Mouse (Mus musculus) stomach, postnatal 0 days (tissue): ENCODE data around the gene Nanos2. TPM values are rescaled to one million over a fixed set of nuclear protein-coding genes. Genes with fewer than 3 reads are reported as not detected.

ENCODE experiments used
- ATAC-seq: fragments of 200-750 bp; cut with Nextera tagmentation; 2 replicates; pipeline ENCODE4 v1.8.0; 2017; ENCODE audit not compliant: low FRiP score, low TSS enrichment
- DNase-seq: peaks from one replicate; pipeline ENCODE4 v3.0.0-alpha.2; 2016; ENCODE audit warnings: low spot score
- H3K27ac ChIP-seq: fragments of 300-500 bp; sonication (generic); replicated peaks from 2 replicates; pipeline ENCODE4 v1.5.1; 2014; ENCODE audit warnings: mild to moderate bottlenecking, control low read depth
- H3K27me3 ChIP-seq: fragments of 300-500 bp; sonication (generic); 2 replicates; pipeline ENCODE4 v1.6.1; 2014; ENCODE audit warnings: low read length; ENCODE audit not compliant: control insufficient read depth, insufficient read depth
- H3K36me3 ChIP-seq: fragments of 300-500 bp; sonication (generic); 2 replicates; pipeline ENCODE4 v1.6.1; 2014; ENCODE audit warnings: low read length, mixed read lengths; ENCODE audit not compliant: control insufficient read depth, insufficient read depth
- H3K4me1 ChIP-seq: fragments of 300-500 bp; sonication (generic); replicated peaks from 2 replicates; pipeline ENCODE4 v1.6.1; 2014; ENCODE audit warnings: antibody characterized with exemption; ENCODE audit not compliant: control insufficient read depth, insufficient read depth
- H3K4me2 ChIP-seq: fragments of 300-500 bp; sonication (generic); replicated peaks from 2 replicates; pipeline ENCODE4 v1.6.1; 2014; ENCODE audit warnings: low read depth, mild to moderate bottlenecking, control low read depth, moderate library complexity
- H3K4me3 ChIP-seq: fragments of 300-500 bp; sonication (generic); 2 replicates; pipeline ENCODE4 v1.5.1; 2014; ENCODE audit warnings: low read depth, low read length, control low read depth
- H3K9ac ChIP-seq: fragments of 300-500 bp; sonication (generic); 2 replicates; pipeline ENCODE4 v1.6.1; 2014; ENCODE audit warnings: mild to moderate bottlenecking, low read length, control low read depth, mixed read lengths
- H3K9me3 ChIP-seq: fragments of 300-500 bp; sonication (generic); 2 replicates; pipeline ENCODE4 v1.6.1; 2016; ENCODE audit warnings: low read length; ENCODE audit not compliant: control insufficient read depth
- CTCF ChIP-seq: IDR thresholded peaks from 2 replicates; pipeline ENCODE4 v1.5.1; 2016; ENCODE audit warnings: antibody characterized with exemption, low read depth, mild to moderate bottlenecking, moderate library complexity
- EP300 ChIP-seq: optimal IDR thresholded peaks from 2 replicates; pipeline ENCODE3; 2016; ENCODE audit warnings: antibody characterized with exemption
- WGBS: fragments of 180-500 bp; shearing (Covaris S2); extraction: QIAGEN DNeasy Blood & Tissue Kit; methylation state at CpG from one replicate; pipeline ENCODE4 v1.1.7; 2014; 5-methylcytosine and 5-hydroxymethylcytosine counted together
- polyA plus RNA-seq: library from polyadenylated mRNA; unstranded; fragments of >200 nt; fragmentation: Nextera tagmentation; extraction: Ambion mirVana; gene quantifications from 2 replicates; pipeline ENCODE4 v1.2.1, GENCODE M21; 2015

Nanos2 gene
- polyA plus RNA-seq, 1 experiment from 2014 or later = not detected

- DNase-seq (peak; percentile 70), ATAC-seq (no peak)
- Histone ChIP-seq H3K27ac (no peak overlapping the region), H3K9me3 (no peaks in the 10 kb centered on the region), H3K27me3 (no peaks in the 10 kb centered on the region), H3K36me3 (no peaks in the 10 kb centered on the region), H3K4me1 (no peaks in the 10 kb centered on the region), H3K4me2 (no peak overlapping the region), H3K4me3 (no peak overlapping the region), H3K9ac (no peak overlapping the region)
- 15% methylated on average over 15 of the region's 15 CpGs for WGBS
- TF ChIP-seq EP300 = no peak
- no peak for TF ChIP-seq CTCF
These were observed 35.8 kb upstream of the Nanos2 start for GRCm38 (mm10) chr7:18951397-18951796.

- ATAC-seq = peak; percentile 71
- Histone ChIP-seq H3K27ac (no peak overlapping the region), H3K36me3 (no peaks in the 10 kb centered on the region), H3K27me3 (0 out of 2 replicates have a peak, but pooled peaks cover 2% of the 10 kb centered on the region), H3K4me1 (0 out of 2 replicates have a peak, but pooled peaks cover 3% of the 10 kb centered on the region), H3K9me3 (no peaks in the 10 kb centered on the region), H3K4me2 (peak overlapping the region; percentile 97), H3K4me3 (peak overlapping the region; percentile 56), H3K9ac (peak overlapping the region; percentile 58)
- under 1% methylated on average over 87 of the region's 107 CpGs for WGBS
- TF ChIP-seq CTCF (no peak), EP300 (no peak)
- peak; percentile 70 for DNase-seq
These were observed 29.4 kb upstream of the Nanos2 start for GRCm38 (mm10) chr7:18957569-18958383.

GRCm38 (mm10) chr7:18958384-18958766, 28.8 kb upstream of the Nanos2 start:
- no peak for TF ChIP-seq EP300
- TF ChIP-seq CTCF = no peak
- peaks cover 3% of the 10 kb centered on the region; the same call in 1 of the 2 replicates for H3K27me3 ChIP-seq
- H3K4me2 ChIP-seq = peak overlapping the region; percentile 97
- no peaks in the 10 kb centered on the region for H3K36me3 ChIP-seq
- 0 out of 2 replicates have a peak, but pooled peaks cover 3% of the 10 kb centered on the region for H3K4me1 ChIP-seq
- 1% methylated on average over 18 of the region's 21 CpGs for WGBS
- no peak for ATAC-seq
- no peaks in the 10 kb centered on the region for H3K9me3 ChIP-seq
- peak overlapping the region; percentile 56 for H3K4me3 ChIP-seq
- no peak for DNase-seq
- peak overlapping the region; percentile 58 for H3K9ac ChIP-seq
- H3K27ac ChIP-seq = no peak overlapping the region

- no peak overlapping the region for H3K4me3 ChIP-seq
- ATAC-seq (no peak), DNase-seq (no peak)
- H3K27ac ChIP-seq = no peak overlapping the region
- no peaks in the 10 kb centered on the region for H3K9me3 ChIP-seq
- H3K9ac ChIP-seq = no peak overlapping the region
- no peak overlapping the region for H3K4me2 ChIP-seq
- TF ChIP-seq EP300 = no peak
- TF ChIP-seq CTCF = no peak
- H3K4me1 ChIP-seq = 0 out of 2 replicates have a peak, but pooled peaks cover 3% of the 10 kb centered on the region
- H3K27me3 ChIP-seq = peaks cover 4% of the 10 kb centered on the region; the same call in 1 of the 2 replicates
- no peaks in the 10 kb centered on the region for H3K36me3 ChIP-seq
- 49% methylated on average over 8 of the region's 8 CpGs for WGBS
These were observed 27.8 kb upstream of the Nanos2 start for GRCm38 (mm10) chr7:18959446-18959845.

- TF ChIP-seq CTCF = no peak
- TF ChIP-seq EP300 = no peak
- Histone ChIP-seq H3K4me1 (0 out of 2 replicates have a peak, but pooled peaks cover 2% of the 10 kb centered on the region), H3K27ac (no peak overlapping the region), H3K27me3 (peaks cover 4% of the 10 kb centered on the region; the same call in 1 of the 2 replicates), H3K36me3 (no peaks in the 10 kb centered on the region), H3K4me2 (no peak overlapping the region; the same call in 1 of the 2 replicates), H3K9me3 (no peaks in the 10 kb centered on the region), H3K4me3 (no peak overlapping the region), H3K9ac (no peak overlapping the region)
- ATAC-seq = no peak
- 3% methylated on average over 17 of the region's 17 CpGs for WGBS
- DNase-seq = no peak
These were observed 24.9 kb upstream of the Nanos2 start for GRCm38 (mm10) chr7:18962171-18962792.

GRCm38 (mm10) chr7:18962795-18963194, 24.4 kb upstream of the Nanos2 start:
- no peak overlapping the region for H3K9ac ChIP-seq
- 2% methylated on average over 19 of the region's 20 CpGs for WGBS
- DNase-seq (no peak), ATAC-seq (no peak)
- no peak overlapping the region for H3K4me3 ChIP-seq
- H3K9me3 ChIP-seq = no peaks in the 10 kb centered on the region
- H3K4me2 ChIP-seq = no peak overlapping the region; the same call in 1 of the 2 replicates
- no peak overlapping the region for H3K27ac ChIP-seq
- no peak for TF ChIP-seq CTCF
- no peak for TF ChIP-seq EP300
- no peaks in the 10 kb centered on the region for H3K36me3 ChIP-seq
- H3K27me3 ChIP-seq = peaks cover 4% of the 10 kb centered on the region; the same call in 1 of the 2 replicates
- H3K4me1 ChIP-seq = no peaks in the 10 kb centered on the region
